Mouse (Mus musculus) erythroblast, embryonic 14.5 days (primary cell): ENCODE data around the gene Atp5mpl.

Experiments
- GATA1 ChIP-seq: IDR thresholded peaks from 2 replicates; pipeline ENCODE4 v1.6.1; 2012; ENCODE audit warnings: low read length, inconsistent platforms, mixed read lengths
- TAL1 ChIP-seq: IDR thresholded peaks from 3 replicates; pipeline ENCODE4 v1.6.1; 2012; ENCODE audit warnings: low read length, inconsistent platforms, mixed read lengths

- TF ChIP-seq GATA1, result no peak
- TF ChIP-seq TAL1, result no peak
Measured at GRCm38 (mm10) chr12:111958101-111958865, 8.5 kb downstream of the Atp5mpl start.
